8 mouse cellular contexts compared by ENCODE assay signal in the genomic region with DNA sequence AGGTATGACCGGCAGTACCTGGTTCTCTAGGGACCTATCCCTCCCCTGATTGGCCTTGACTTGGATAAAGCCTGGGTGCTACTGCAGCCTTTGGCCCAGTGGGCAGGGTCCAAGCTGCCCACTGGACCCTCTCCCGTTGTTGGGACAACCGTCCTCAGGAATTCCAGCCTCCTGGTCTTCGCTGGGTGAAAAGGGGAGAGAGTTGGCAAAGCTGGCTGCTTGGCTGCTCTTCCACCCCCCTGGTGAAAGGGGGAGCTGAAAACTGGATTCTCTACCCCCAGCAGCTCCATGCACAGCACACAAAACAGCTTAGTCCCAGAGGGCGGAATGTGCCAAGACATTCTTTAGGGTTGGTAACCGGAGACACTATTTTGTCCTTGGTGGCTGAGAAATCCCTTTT. TPM values are rescaled to one million over a fixed set of nuclear protein-coding genes. Genes with fewer than 3 reads are reported as not detected.
A peak's percentile ranks its signal among the peaks of the same experiment; 100 is the strongest.
DNase-seq lines count a peak whose midpoint lies in the region; ATAC-seq and TF ChIP-seq lines count a peak whose summit lies in the region.

No protein-coding gene starts in this region.

- WGBS in liver, adult 2 months, result 28% methylated on average over 6 of the region's 6 CpGs
- WGBS in midbrain, embryonic 15.5 days, result 17% methylated on average over 6 of the region's 6 CpGs

- H3K27ac ChIP-seq in liver, adult 2 months (replicated peaks; ENCODE audit: insufficient read depth, low read depth, low read length), result peak overlapping the region; percentile 41
- H3K27ac ChIP-seq in midbrain, embryonic 15.5 days, result peak overlapping the region; percentile 57

- 0 out of 2 replicates have a peak overlapping the region, but pooled peaks have one; percentile 1 for H3K4me2 ChIP-seq in midbrain, embryonic 15.5 days

- no peak for TF ChIP-seq CTCF in liver, adult 2 months (IDR thresholded peaks at IDR 0.05; ENCODE audit: low read depth, low read length)

- H3K9me3 ChIP-seq in midbrain, embryonic 15.5 days, result no peaks in the 10 kb centered on the region

- no peaks in the 10 kb centered on the region for H3K36me3 ChIP-seq in liver, adult 2 months (ENCODE audit: control insufficient read depth, insufficient read depth, low read length)
- H3K36me3 ChIP-seq in midbrain, embryonic 15.5 days (replicated peaks), result no peaks in the 10 kb centered on the region

- TF ChIP-seq POLR2A in liver, adult 2 months (IDR thresholded peaks at IDR 0.05; ENCODE audit: extremely low read depth, insufficient read depth, low read length), result no peak

- no peak overlapping the region for H3K4me3 ChIP-seq in liver, adult 2 months (ENCODE audit: insufficient read depth, low read depth, low read length)
- no peak overlapping the region for H3K4me3 ChIP-seq in midbrain, embryonic 15.5 days

- peak; percentile 54 for DNase-seq in liver, adult 2 months (ENCODE audit: extremely low read depth, low read depth, low spot score)
- no peak for DNase-seq in liver
- DNase-seq in embryo, embryonic 11 days, result peak; percentile 44
- DNase-seq in kidney, adult 9 months, result peak; percentile 88
- no peak for DNase-seq in ovary, postnatal 36 days (ENCODE audit: low spot score)

- peaks cover 52% of the 10 kb centered on the region for H3K4me1 ChIP-seq in liver, adult 2 months (ENCODE audit: control insufficient read depth, insufficient read depth, low read length)
- peaks cover 46% of the 10 kb centered on the region for H3K4me1 ChIP-seq in midbrain, embryonic 15.5 days

- no peaks in the 10 kb centered on the region for H3K27me3 ChIP-seq in liver, adult 2 months (ENCODE audit: control insufficient read depth, insufficient read depth, low read length)
- H3K27me3 ChIP-seq in midbrain, embryonic 15.5 days (replicated peaks), result 0 out of 2 replicates have a peak, but pooled peaks cover 1% of the 10 kb centered on the region

- H3K9ac ChIP-seq in liver, adult 2 months (ENCODE audit: low read depth, low read length), result no peak overlapping the region
- no peak overlapping the region for H3K9ac ChIP-seq in midbrain, embryonic 15.5 days

- peak; percentile 46 for ATAC-seq in midbrain, embryonic 15.5 days (replicated peaks)
- ATAC-seq in cerebellum, adult (ENCODE audit: insufficient number of reproducible peaks, low FRiP score, low TSS enrichment), result no peak
- ATAC-seq in frontal cortex, adult (ENCODE audit: low TSS enrichment), result no peak; the same call in 1 of the 2 replicates

- H3K79me2 ChIP-seq in liver, adult 2 months (ENCODE audit: control insufficient read depth, insufficient read depth, low read length), result peaks cover 38% of the 10 kb centered on the region

RNA-seq across cellular contexts. Expression of gene Wwc1, which starts 3.8 kb away (rescaled TPM):
- total RNA-seq in liver, adult 2 months (2014; rRNA removed), result 11.3 and 15.7 TPM in 2 replicates
- polyA plus RNA-seq in liver, adult 2 months (2012; rRNA removed), result 25.0 and 32.7 TPM in 2 replicates
- polyA plus RNA-seq in midbrain, embryonic 15.5 days (2015; fragmentation: Nextera tagmentation; extraction: Ambion mirVana), result 13.2 and 18.1 TPM in 2 replicates

Comparison
In these comparisons a context has a peak if more than half of its experiments do, and no peak if none do; other contexts are left out.
1. DNase-seq: peak in liver, adult 2 months (single experiment), embryo, embryonic 11 days (single experiment) and kidney, adult 9 months (single experiment); none in liver (single experiment) and ovary, postnatal 36 days (single experiment).